Mouse (Mus musculus): ENCODE data around the gene Eif4ebp2.

DNA sequence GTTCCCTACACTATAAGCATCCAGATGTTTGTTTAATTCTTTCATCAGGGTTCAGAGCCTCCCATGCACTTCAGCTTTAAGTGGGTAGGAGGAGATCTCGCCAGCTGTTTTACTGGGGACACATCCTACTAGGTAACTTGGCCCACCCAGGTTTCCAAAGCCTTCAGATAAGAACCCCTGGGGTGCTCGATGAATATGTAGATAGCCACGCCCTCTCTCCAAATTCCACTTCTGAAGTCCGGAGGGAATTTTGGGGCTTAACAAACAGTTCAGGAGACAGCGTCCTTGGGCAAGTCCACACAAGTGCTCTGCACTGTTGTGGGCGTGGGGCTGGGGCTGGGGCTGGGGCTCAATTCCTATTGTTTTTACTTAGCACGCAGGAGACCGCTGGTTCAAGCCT, 36.6 kb downstream of the Eif4ebp2 start:
- no peak for TF ChIP-seq CTCF (IDR thresholded peaks at IDR 0.05; ENCODE audit: borderline replicate concordance, control insufficient read depth, extremely low read depth, insufficient read depth, low read length, poor library complexity)
- TF ChIP-seq POLR2A (IDR thresholded peaks at IDR 0.05; ENCODE audit: control insufficient read depth, extremely low read depth, insufficient read depth, low read length, poor library complexity): no peak
